Mouse (Mus musculus) kidney, adult 2 months (tissue): ENCODE measurements around the gene Hsd17b7. TPM values are rescaled to one million over a fixed set of nuclear protein-coding genes. Genes with fewer than 3 reads are reported as not detected.
A peak's percentile ranks its signal among the peaks of the same experiment; 100 is the strongest.
"Not testable (repeated sequence)": the region's sequence is repeated elsewhere in the genome, so short reads cannot be mapped to it uniquely, and the experiment has no call there.

Experiments used
- DNase-seq: peaks from one replicate; pipeline ENCODE4 v3.0.0; 2021
- H3K27ac ChIP-seq: fragments of 200-500 bp; 2 replicates; pipeline ENCODE4 v1.5.1; 2012; ENCODE audit warnings: low read depth, low read length, control low read depth, inconsistent platforms; ENCODE audit not compliant: insufficient read depth
- H3K27me3 ChIP-seq: fragments of 200-500 bp; replicated peaks from 2 replicates; pipeline ENCODE4 v1.6.1; 2012; ENCODE audit warnings: mild to moderate bottlenecking, moderate library complexity, low read length, inconsistent platforms; ENCODE audit not compliant: control insufficient read depth, insufficient read depth
- H3K36me3 ChIP-seq: fragments of 200-500 bp; 2 replicates; pipeline ENCODE4 v1.6.1; 2012; ENCODE audit warnings: mild to moderate bottlenecking, moderate library complexity, low read length, inconsistent platforms; ENCODE audit not compliant: control insufficient read depth, insufficient read depth
- H3K4me1 ChIP-seq: fragments of 200-500 bp; 2 replicates; pipeline ENCODE4 v1.6.1; 2011; ENCODE audit warnings: low read length; ENCODE audit not compliant: control insufficient read depth, insufficient read depth
- H3K4me3 ChIP-seq: fragments of 200-500 bp; 2 replicates; pipeline ENCODE4 v1.5.1; 2011; ENCODE audit warnings: mild to moderate bottlenecking, low read depth, low read length, control low read depth; ENCODE audit not compliant: insufficient read depth
- CTCF ChIP-seq: fragments of 200-500 bp; conservative IDR thresholded peaks from 2 replicates; pipeline ENCODE4 v1.5.1; 2011; ENCODE audit warnings: low read depth, mild to moderate bottlenecking, control low read depth, low read length, moderate library complexity, mixed read lengths; ENCODE audit not compliant: insufficient read depth, insufficient read length
- POLR2A ChIP-seq: fragments of 200-500 bp; IDR thresholded peaks from one replicate; pipeline ENCODE4 v1.6.1; 2011; ENCODE audit warnings: low read depth, low read length, control low read depth
- WGBS: fragments of 180-500 bp; shearing (Covaris S2); methylation state at CpG from one replicate; pipeline ENCODE4 v1.1.7; 2018; 5-methylcytosine and 5-hydroxymethylcytosine counted together
- polyA plus RNA-seq: library from polyadenylated mRNA; depleted of rRNA; stranded (reverse); fragments of >200 nt; gene quantifications from 2 replicates; pipeline ENCODE4 v1.2.3, GENCODE M21; 2012

Hsd17b7 gene
- polyA plus RNA-seq, 1 experiment = 12.2 TPM

DNA sequence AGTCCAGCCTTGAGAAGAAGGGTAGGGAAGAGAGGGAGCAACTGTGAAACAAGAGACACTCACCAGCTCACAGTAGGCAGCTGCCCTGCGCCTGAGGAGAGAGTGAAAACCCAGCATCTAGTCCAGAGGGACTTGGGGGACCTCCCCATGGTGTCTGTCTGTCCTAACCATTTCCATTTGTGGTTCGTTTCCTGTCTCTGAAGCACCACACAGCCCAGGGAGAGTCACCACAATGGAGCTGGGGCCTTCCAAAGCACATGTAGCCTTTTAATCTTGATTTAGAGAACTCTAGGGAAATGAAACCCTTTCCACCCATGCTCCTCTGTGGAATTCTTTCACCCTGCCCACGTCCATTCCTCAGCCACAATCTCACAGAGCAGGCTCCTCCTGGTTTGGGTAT, 36.3 kb upstream of the Hsd17b7 start:
- no peak overlapping the region for H3K27ac ChIP-seq

GRCm38 (mm10) chr1:169993901-169994300, 24.9 kb upstream of the Hsd17b7 start:
- DNase-seq = peak; percentile 64
- H3K27ac ChIP-seq, H3K4me1 ChIP-seq, H3K4me3 ChIP-seq, H3K27me3 ChIP-seq, H3K36me3 ChIP-seq: not testable (repeated sequence)
- 68% methylated on average over 6 of the region's 6 CpGs for WGBS

More for the DNA sequence above, 36.3 kb upstream of the Hsd17b7 start:
- Histone ChIP-seq H3K4me3 (no peak overlapping the region), H3K4me1 (no peaks in the 10 kb centered on the region), H3K27me3 (no peaks in the 10 kb centered on the region), H3K36me3 (no peaks in the 10 kb centered on the region)
- no peak for DNase-seq
- 75% methylated on average over 3 of the region's 3 CpGs for WGBS
- no peak for TF ChIP-seq CTCF
- TF ChIP-seq POLR2A = no peak

DNA sequence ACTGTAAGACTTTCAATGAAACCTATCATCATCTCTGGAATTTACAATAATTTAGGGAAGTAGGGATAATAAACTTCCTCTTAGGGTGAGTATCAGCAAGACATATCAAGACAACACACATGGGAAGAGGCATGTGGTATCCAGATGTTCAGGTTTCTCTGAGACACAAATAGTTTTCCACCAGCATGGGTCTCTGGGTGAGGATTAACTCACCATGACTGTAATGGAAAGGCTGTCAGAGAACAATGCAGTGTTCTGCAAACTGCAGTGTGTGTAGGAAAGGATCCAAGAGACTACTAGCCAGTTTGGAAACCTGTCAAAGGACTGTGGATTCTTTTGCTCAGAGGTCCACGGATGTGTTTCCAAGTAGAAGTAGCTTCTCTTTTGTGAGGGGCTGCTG, 17.1 kb upstream of the Hsd17b7 start:
- H3K36me3 ChIP-seq = no peaks in the 10 kb centered on the region
- DNase-seq = no peak
- no peak for TF ChIP-seq POLR2A
- no peak for TF ChIP-seq CTCF
- H3K27ac ChIP-seq = no peak overlapping the region
- no peaks in the 10 kb centered on the region for H3K27me3 ChIP-seq
- H3K4me1 ChIP-seq = no peaks in the 10 kb centered on the region
- WGBS = 76% methylated on average over 1 of the region's 1 CpGs
- no peak overlapping the region for H3K4me3 ChIP-seq

- TF ChIP-seq CTCF = no peak
- TF ChIP-seq POLR2A = no peak
- WGBS = 71% methylated on average over 4 of the region's 4 CpGs
- Histone ChIP-seq H3K27me3 (no peaks in the 10 kb centered on the region), H3K4me1 (no peaks in the 10 kb centered on the region), H3K36me3 (no peaks in the 10 kb centered on the region), H3K4me3 (no peak overlapping the region), H3K27ac (no peak overlapping the region)
- no peak for DNase-seq
These were observed 8.6 kb upstream of the Hsd17b7 start for GRCm38 (mm10) chr1:169977621-169978020.

DNA sequence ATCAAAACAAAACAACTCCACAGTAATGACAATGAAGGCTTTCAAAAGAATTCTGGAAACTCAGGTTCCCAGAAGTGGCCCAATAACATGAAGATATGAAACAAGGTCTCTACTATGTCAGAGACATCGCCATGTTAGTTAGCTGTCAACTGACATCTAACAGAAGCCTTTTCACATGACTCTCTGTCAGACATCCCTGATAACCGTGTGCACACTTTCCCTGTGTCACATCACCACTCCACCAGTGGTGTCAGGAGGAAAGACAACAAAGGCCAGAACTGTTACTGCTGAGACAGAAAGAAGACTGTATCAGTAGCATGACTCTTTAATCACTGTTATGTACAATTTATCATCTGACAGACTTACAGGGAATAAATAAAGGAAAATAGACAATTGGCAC, 3.0 kb upstream of the Hsd17b7 start:
- DNase-seq = no peak
- Histone ChIP-seq H3K27ac (no peak overlapping the region), H3K36me3 (no peaks in the 10 kb centered on the region), H3K4me1 (no peaks in the 10 kb centered on the region), H3K4me3 (no peak overlapping the region), H3K27me3 (no peaks in the 10 kb centered on the region)
- WGBS = 83% methylated on average over 2 of the region's 2 CpGs
- no peak for TF ChIP-seq CTCF
- TF ChIP-seq POLR2A = no peak

- H3K27me3 ChIP-seq = no peaks in the 10 kb centered on the region
- TF ChIP-seq CTCF = no peak
- no peak for TF ChIP-seq POLR2A
- H3K4me3 ChIP-seq = peak overlapping the region; percentile 34; the same call in 1 of the 2 replicates
- no peaks in the 10 kb centered on the region for H3K4me1 ChIP-seq
- peak; percentile 75 for DNase-seq
- 54% methylated on average over 4 of the region's 4 CpGs for WGBS
- no peaks in the 10 kb centered on the region for H3K36me3 ChIP-seq
- peak overlapping the region; percentile 83 for H3K27ac ChIP-seq
These were observed 1.9 kb upstream of the Hsd17b7 start for GRCm38 (mm10) chr1:169970936-169971335.

- peak overlapping the region; percentile 50 for H3K4me3 ChIP-seq
- TF ChIP-seq POLR2A = no peak
- TF ChIP-seq CTCF = no peak
- no peaks in the 10 kb centered on the region for H3K27me3 ChIP-seq
- under 1% methylated on average over 8 of the region's 9 CpGs for WGBS
- no peaks in the 10 kb centered on the region for H3K4me1 ChIP-seq
- DNase-seq = no peak
- H3K27ac ChIP-seq = no peak overlapping the region
- H3K36me3 ChIP-seq = no peaks in the 10 kb centered on the region
These were observed 460 bp upstream of the Hsd17b7 start for GRCm38 (mm10) chr1:169969516-169969886.

DNA sequence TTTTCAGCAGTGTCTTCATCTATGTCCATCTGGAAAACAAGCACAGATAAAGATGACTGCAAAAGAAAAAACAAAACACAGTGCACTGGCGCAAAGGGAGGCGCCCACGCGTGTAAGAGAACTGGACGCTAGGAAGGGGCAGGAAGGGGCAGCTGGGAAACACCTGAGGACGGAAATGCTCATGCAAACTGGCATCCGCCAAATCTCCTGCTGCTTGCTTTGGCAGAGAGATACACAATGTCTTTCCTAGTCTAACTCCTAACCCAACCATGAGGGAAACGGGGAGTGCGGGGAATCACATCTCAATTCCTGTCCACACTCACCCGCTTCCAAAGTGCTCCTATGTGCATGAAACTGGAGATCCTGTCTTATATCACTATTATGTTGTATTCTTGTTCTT, 15.9 kb downstream of the Hsd17b7 start:
- 92% methylated on average over 10 of the region's 10 CpGs for WGBS
- Histone ChIP-seq H3K27ac (no peak overlapping the region), H3K27me3 (no peaks in the 10 kb centered on the region), H3K4me3 (no peak overlapping the region), H3K4me1 (no peaks in the 10 kb centered on the region), H3K36me3 (peaks cover 2% of the 10 kb centered on the region; the same call in 1 of the 2 replicates)
- no peak for DNase-seq
- no peak for TF ChIP-seq POLR2A
- no peak for TF ChIP-seq CTCF
